Mouse (Mus musculus): ENCODE data around the gene Zic4. TPM values are rescaled to one million over a fixed set of nuclear protein-coding genes. Genes with fewer than 3 reads are reported as not detected.
A peak's percentile ranks its signal among the peaks of the same experiment; 100 is the strongest.

Zic4 gene
- polyA plus RNA-seq, 1 experiment from 2014 or later = not detected

DNA sequence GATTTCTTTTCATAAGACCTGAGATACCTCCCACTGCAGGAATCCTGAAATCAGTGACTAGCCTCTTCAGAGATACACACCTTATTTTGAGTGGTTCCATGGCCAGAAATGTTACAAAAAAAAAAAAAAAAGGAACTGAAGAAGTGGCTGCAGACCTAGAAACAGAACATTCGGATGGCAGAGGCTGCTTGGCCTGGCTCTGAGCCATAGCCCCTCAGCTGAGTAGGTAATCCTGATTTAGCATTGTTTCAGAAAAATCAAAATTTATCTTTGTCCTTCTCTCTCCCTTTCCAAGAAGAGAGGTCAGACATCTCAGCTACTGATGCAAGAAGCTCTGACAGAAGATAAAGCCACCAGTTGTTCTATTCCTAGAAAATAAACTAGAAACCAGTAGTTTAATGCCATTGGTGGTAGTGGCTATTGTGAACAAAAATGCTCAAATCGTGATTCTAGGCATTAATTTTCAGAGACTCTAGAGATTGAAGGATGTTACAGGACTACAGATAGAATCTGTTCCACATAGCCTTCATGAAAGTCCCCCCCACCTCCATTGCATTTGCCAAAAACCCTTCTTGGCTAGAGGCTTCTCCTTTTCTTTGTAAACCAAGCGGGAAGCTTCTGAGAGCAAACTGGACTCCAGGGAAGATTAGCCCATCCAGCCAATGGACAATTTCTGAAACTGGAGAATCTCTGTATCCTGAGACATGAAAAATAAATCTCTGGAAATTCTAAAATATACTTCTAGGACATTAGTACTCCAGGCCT is 11.8 kb downstream of the Zic4 start:
- Histone ChIP-seq H3K4me3 (ENCODE audit: low read depth, low read length) (no peak overlapping the region), H3K27me3 (replicated peaks; ENCODE audit: control insufficient read depth, insufficient read depth, low read length) (peaks cover 100% of the 10 kb centered on the region), H3K4me2 (ENCODE audit: low read length) (no peak overlapping the region), H3K9ac (ENCODE audit: low read length) (no peak overlapping the region), H3K9me3 (ENCODE audit: control insufficient read depth, low read length) (no peaks in the 10 kb centered on the region), H3K4me1 (replicated peaks; ENCODE audit: control insufficient read depth, insufficient read depth, low read length) (no peaks in the 10 kb centered on the region), H3K36me3 (ENCODE audit: control insufficient read depth, insufficient read depth, low read length) (no peaks in the 10 kb centered on the region), H3K27ac (ENCODE audit: low read depth) (no peak overlapping the region)
- WGBS = 20% methylated on average over 3 of the region's 3 CpGs
- DNase-seq (ENCODE audit: low spot score) = no peak
- ATAC-seq (replicated peaks; ENCODE audit: low FRiP score, low TSS enrichment, low read depth) = no peak

DNA sequence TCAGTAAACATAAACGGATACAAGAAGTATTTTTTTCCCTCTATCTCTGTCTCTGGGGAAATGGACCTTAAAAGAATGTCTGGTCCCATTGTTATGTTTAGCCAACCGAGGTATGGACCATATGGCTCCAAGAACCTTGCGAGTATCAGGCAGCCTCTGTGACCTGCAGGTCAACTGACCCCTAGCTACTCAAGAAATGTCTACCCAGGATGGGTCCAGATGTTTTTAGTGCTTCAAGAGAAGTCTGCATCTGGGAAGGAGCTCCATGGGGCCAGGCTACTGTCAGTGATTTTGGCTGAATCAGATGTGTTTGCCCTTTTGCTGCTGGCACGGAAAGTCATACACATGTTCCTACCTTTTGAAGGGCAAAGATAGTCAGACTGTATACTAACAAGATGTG is 12.5 kb downstream of the Zic4 start:
- H3K9ac ChIP-seq (ENCODE audit: low read length) = no peak overlapping the region
- no peaks in the 10 kb centered on the region for H3K36me3 ChIP-seq (ENCODE audit: control insufficient read depth, insufficient read depth, low read length)
- no peak overlapping the region for H3K4me2 ChIP-seq (ENCODE audit: low read length)
- H3K9me3 ChIP-seq (ENCODE audit: control insufficient read depth, low read length) = no peaks in the 10 kb centered on the region
- no peak overlapping the region for H3K27ac ChIP-seq (ENCODE audit: low read depth)
- WGBS = 12% methylated on average over 4 of the region's 4 CpGs
- H3K4me3 ChIP-seq (ENCODE audit: low read depth, low read length) = no peak overlapping the region
- no peaks in the 10 kb centered on the region for H3K4me1 ChIP-seq (replicated peaks; ENCODE audit: control insufficient read depth, insufficient read depth, low read length)
- no peak for ATAC-seq (replicated peaks; ENCODE audit: low FRiP score, low TSS enrichment, low read depth)
- H3K27me3 ChIP-seq (replicated peaks; ENCODE audit: control insufficient read depth, insufficient read depth, low read length) = peaks cover 100% of the 10 kb centered on the region
- peak; percentile 20 for DNase-seq (ENCODE audit: low spot score)

DNA sequence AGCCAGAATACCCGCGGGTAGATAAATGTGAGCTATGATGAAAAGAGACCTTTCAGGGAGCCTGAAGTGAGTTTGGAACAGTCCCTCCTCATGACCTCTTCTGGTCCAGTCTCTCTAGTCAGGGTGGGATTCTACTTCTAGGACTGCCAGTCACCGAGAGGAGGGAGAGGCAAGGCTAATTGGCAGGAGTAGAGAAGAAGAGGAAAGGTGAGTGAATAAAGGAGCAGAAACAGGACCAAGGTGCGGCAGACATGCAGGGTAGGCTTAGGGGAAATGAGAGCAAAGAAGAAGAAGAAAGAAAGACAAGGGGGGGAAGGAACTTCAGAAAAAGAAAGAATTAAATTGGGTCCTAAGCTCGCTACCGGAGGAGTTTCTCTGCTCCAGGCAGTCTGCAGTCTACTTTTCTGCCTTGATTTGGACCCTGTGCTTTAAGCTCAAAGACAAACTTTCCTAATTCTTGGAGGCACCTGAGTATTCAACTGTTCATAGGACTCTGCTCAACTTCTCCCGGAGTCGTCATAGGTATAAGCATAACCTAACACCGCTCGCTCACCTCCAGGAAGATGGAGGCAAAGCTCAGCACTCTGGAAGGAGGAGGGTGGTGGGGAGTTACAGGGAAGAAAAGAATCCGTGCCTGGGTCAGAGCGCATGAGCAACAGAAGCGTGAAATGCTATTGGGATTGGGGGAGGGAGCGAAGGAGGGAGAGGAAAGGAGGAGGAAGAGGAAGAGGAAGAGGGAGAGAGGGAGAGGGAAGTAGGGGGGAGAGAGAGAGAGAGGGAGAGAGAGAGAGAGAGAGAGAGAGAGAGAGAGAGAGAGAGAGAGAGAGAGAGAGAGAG is 15.0 kb downstream of the Zic4 start:
- H3K27ac ChIP-seq (ENCODE audit: low read depth) = no peak overlapping the region
- ATAC-seq (replicated peaks; ENCODE audit: low FRiP score, low TSS enrichment, low read depth) (no peak), DNase-seq (ENCODE audit: low spot score) (peak; percentile 51)
- H3K4me3 ChIP-seq (ENCODE audit: low read depth, low read length) = no peak overlapping the region
- 3% methylated on average over 14 of the region's 14 CpGs for WGBS
- H3K9ac ChIP-seq (ENCODE audit: low read length) = no peak overlapping the region
- no peaks in the 10 kb centered on the region for H3K9me3 ChIP-seq (ENCODE audit: control insufficient read depth, low read length)
- H3K36me3 ChIP-seq (ENCODE audit: control insufficient read depth, insufficient read depth, low read length) = no peaks in the 10 kb centered on the region
- H3K27me3 ChIP-seq (replicated peaks; ENCODE audit: control insufficient read depth, insufficient read depth, low read length) = peaks cover 100% of the 10 kb centered on the region
- H3K4me2 ChIP-seq (ENCODE audit: low read length) = no peak overlapping the region
- H3K4me1 ChIP-seq (replicated peaks; ENCODE audit: control insufficient read depth, insufficient read depth, low read length) = peaks cover 4% of the 10 kb centered on the region; the same call in 1 of the 2 replicates

DNA sequence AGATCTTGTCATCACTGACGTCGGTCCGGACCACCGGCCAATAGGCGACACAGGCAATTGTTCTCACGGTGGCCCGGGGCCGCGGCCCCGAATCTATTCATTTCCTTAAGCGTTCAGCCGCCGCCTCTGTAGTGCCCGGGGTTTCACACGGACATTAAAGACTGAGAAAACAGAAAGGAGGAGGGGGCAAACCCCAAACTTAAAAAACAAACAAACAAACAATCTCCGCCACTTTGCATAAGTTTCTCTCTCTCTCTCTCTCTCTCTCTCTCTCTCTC is 15.6 kb downstream of the Zic4 start:
- H3K27ac ChIP-seq (ENCODE audit: low read depth) = no peak overlapping the region
- H3K9me3 ChIP-seq (ENCODE audit: control insufficient read depth, low read length) = no peaks in the 10 kb centered on the region
- no peak overlapping the region for H3K4me3 ChIP-seq (ENCODE audit: low read depth, low read length)
- peaks cover 4% of the 10 kb centered on the region; the same call in 1 of the 2 replicates for H3K4me1 ChIP-seq (replicated peaks; ENCODE audit: control insufficient read depth, insufficient read depth, low read length)
- ATAC-seq (replicated peaks; ENCODE audit: low FRiP score, low TSS enrichment, low read depth) (no peak), DNase-seq (ENCODE audit: low spot score) (peak; percentile 43)
- no peak overlapping the region for H3K9ac ChIP-seq (ENCODE audit: low read length)
- no peaks in the 10 kb centered on the region for H3K36me3 ChIP-seq (ENCODE audit: control insufficient read depth, insufficient read depth, low read length)
- H3K4me2 ChIP-seq (ENCODE audit: low read length) = no peak overlapping the region
- H3K27me3 ChIP-seq (replicated peaks; ENCODE audit: control insufficient read depth, insufficient read depth, low read length) = peaks cover 100% of the 10 kb centered on the region
- whole genome bisulfite sequencing = 3% methylated on average over 16 of the region's 16 CpGs

GRCm38 (mm10) chr9:91378411-91379299 is 16.4 kb downstream of the Zic4 start:
- peaks cover 4% of the 10 kb centered on the region; the same call in 1 of the 2 replicates for H3K4me1 ChIP-seq (replicated peaks; ENCODE audit: control insufficient read depth, insufficient read depth, low read length)
- no peak overlapping the region for H3K4me3 ChIP-seq (ENCODE audit: low read depth, low read length)
- H3K36me3 ChIP-seq (ENCODE audit: control insufficient read depth, insufficient read depth, low read length) = no peaks in the 10 kb centered on the region
- H3K9ac ChIP-seq (ENCODE audit: low read length) = no peak overlapping the region
- no peak overlapping the region for H3K27ac ChIP-seq (ENCODE audit: low read depth)
- DNase-seq (ENCODE audit: low spot score) = peak; percentile 70
- H3K27me3 ChIP-seq (replicated peaks; ENCODE audit: control insufficient read depth, insufficient read depth, low read length) = peaks cover 100% of the 10 kb centered on the region
- no peak overlapping the region for H3K4me2 ChIP-seq (ENCODE audit: low read length)
- H3K9me3 ChIP-seq (ENCODE audit: control insufficient read depth, low read length) = no peaks in the 10 kb centered on the region
- under 1% methylated on average over 48 of the region's 48 CpGs for WGBS
- ATAC-seq (replicated peaks; ENCODE audit: low FRiP score, low TSS enrichment, low read depth) = no peak

DNA sequence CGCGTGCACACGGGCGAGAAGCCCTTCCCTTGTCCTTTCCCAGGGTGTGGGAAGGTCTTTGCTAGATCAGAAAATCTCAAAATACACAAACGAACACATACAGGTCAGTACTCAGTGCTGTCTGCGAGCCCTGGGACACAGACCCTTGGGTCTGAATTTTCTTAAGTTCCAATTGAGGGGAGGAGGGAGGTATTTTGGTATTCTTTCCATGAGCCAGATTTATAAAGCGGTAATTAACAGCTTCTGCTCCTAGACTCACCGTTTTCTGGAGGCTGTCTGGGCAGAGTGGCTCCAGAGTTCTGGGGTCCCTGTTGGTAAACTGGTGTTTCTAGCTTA is 17.1 kb downstream of the Zic4 start:
- H3K27me3 ChIP-seq (replicated peaks; ENCODE audit: control insufficient read depth, insufficient read depth, low read length) = peaks cover 100% of the 10 kb centered on the region
- no peaks in the 10 kb centered on the region for H3K9me3 ChIP-seq (ENCODE audit: control insufficient read depth, low read length)
- H3K9ac ChIP-seq (ENCODE audit: low read length) = no peak overlapping the region
- no peak overlapping the region for H3K27ac ChIP-seq (ENCODE audit: low read depth)
- DNase-seq (ENCODE audit: low spot score) = peak; percentile 52
- ATAC-seq (replicated peaks; ENCODE audit: low FRiP score, low TSS enrichment, low read depth) = no peak
- no peaks in the 10 kb centered on the region for H3K36me3 ChIP-seq (ENCODE audit: control insufficient read depth, insufficient read depth, low read length)
- WGBS = 0% methylated on average over 8 of the region's 8 CpGs
- no peak overlapping the region for H3K4me2 ChIP-seq (ENCODE audit: low read length)
- peaks cover 4% of the 10 kb centered on the region; the same call in 1 of the 2 replicates for H3K4me1 ChIP-seq (replicated peaks; ENCODE audit: control insufficient read depth, insufficient read depth, low read length)
- no peak overlapping the region for H3K4me3 ChIP-seq (ENCODE audit: low read depth, low read length)

DNA sequence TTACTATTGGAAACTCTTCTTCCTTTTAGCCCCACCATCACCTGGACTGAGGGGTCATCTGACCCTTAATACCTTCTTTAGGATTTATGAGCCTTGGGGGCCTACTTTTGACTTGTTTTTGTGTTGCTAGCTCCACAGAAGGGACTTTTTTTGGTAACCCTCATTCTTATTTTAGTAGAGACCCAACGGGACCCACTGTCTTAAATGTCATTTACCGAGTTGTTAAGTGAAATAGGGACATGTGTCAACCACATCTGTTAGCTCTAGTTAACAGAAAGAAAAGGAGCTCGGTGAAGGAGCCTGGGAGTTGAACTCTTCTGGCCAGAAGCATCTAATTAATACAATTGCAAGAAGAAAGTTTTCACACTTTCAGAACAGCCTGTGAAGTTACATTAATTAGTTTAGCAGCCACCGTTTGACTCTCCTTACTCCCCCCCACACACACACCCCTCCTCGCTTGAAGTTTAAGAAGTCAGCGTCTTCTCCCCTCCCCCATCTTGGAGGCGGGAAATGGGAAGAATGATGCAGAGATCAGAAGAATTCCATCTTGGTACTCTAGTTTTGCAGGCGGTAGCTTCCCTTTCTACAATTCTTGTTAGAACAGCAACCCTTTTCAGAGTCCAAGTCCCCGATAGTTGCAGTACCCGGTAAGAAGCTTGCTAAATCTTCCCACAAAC is 17.7 kb downstream of the Zic4 start:
- DNase-seq (ENCODE audit: low spot score) (no peak), ATAC-seq (replicated peaks; ENCODE audit: low FRiP score, low TSS enrichment, low read depth) (no peak)
- Histone ChIP-seq H3K9me3 (ENCODE audit: control insufficient read depth, low read length) (no peaks in the 10 kb centered on the region), H3K4me1 (replicated peaks; ENCODE audit: control insufficient read depth, insufficient read depth, low read length) (peaks cover 4% of the 10 kb centered on the region; the same call in 1 of the 2 replicates), H3K36me3 (ENCODE audit: control insufficient read depth, insufficient read depth, low read length) (no peaks in the 10 kb centered on the region), H3K27me3 (replicated peaks; ENCODE audit: control insufficient read depth, insufficient read depth, low read length) (peaks cover 100% of the 10 kb centered on the region), H3K4me2 (ENCODE audit: low read length) (no peak overlapping the region), H3K4me3 (ENCODE audit: low read depth, low read length) (no peak overlapping the region), H3K9ac (ENCODE audit: low read length) (no peak overlapping the region), H3K27ac (ENCODE audit: low read depth) (no peak overlapping the region)
- WGBS = 1% methylated on average over 10 of the region's 10 CpGs

- Histone ChIP-seq H3K36me3 (ENCODE audit: control insufficient read depth, insufficient read depth, low read length) (no peaks in the 10 kb centered on the region), H3K27ac (ENCODE audit: low read depth) (no peak overlapping the region), H3K9me3 (ENCODE audit: control insufficient read depth, low read length) (no peaks in the 10 kb centered on the region), H3K27me3 (replicated peaks; ENCODE audit: control insufficient read depth, insufficient read depth, low read length) (peaks cover 100% of the 10 kb centered on the region), H3K4me1 (replicated peaks; ENCODE audit: control insufficient read depth, insufficient read depth, low read length) (peaks cover 4% of the 10 kb centered on the region; the same call in 1 of the 2 replicates), H3K4me2 (ENCODE audit: low read length) (no peak overlapping the region), H3K9ac (ENCODE audit: low read length) (no peak overlapping the region), H3K4me3 (ENCODE audit: low read depth, low read length) (no peak overlapping the region)
- ATAC-seq (replicated peaks; ENCODE audit: low FRiP score, low TSS enrichment, low read depth) = no peak
- WGBS = under 1% methylated on average over 9 of the region's 9 CpGs
- DNase-seq (ENCODE audit: low spot score) = peak; percentile 69
These were observed 18.3 kb downstream of the Zic4 start for GRCm38 (mm10) chr9:91380458-91380914.

Measured in intestine, embryonic 14.5 days (tissue).